Comparison of ENCODE assay signal across 10 mouse cellular contexts in the genomic region with DNA sequence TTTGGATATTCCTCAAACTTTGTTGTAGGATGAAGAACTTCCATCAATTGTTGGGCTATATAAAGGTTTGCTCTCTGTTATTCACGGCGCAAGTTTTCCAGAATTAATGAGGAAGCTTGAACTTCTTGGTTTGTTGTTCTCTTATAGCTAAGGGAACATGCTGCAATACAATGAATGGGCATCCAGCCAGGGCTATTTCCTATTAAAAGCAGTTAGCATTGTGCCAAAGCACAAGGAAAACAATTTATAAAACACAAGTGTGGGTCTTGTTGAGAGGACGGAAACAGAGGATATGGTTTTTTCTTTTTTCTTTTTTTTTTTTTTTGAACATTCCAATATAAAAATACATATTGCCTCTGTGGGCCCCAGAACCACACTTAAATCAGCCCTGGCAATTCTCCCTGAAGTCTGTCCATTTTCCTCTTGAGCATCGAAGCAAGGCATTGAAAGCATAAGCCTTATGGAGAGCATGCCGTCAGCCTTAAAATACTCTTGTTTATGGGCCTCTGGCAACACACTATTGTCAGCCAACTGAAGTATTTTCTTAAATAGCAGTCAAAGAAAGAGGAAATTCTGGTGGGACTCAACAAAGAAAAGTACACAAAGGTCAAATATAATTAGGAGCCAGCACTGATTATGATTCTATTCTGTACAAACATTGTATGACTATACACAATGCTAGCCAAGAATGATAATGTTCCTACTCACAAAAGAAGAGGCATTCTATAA.
DNase-seq lines count a peak whose midpoint lies in the region; ATAC-seq lines count a peak whose summit lies in the region.
"Had no signal": no experiment of that assay in that cellular context is flagged by ENCODE, and none has a peak within 500 bp of the region (broad histone marks: within the 10 kb centered on the region; RNA-seq: fewer than 3 reads in every experiment).

No protein-coding gene starts in this region.

- intact Hi-C loops in heart, postnatal 14 days (cut with DNase I): loop anchor here (5.0 kb wide), 1 partner anchor 36 kb away; no protein-coding TSS in a partner anchor

- WGBS in embryonic facial prominence, embryonic 15.5 days: 52% methylated on average over 5 of the region's 5 CpGs

- no peaks in the 10 kb centered on the region for H3K36me3 ChIP-seq in embryonic facial prominence, embryonic 15.5 days

- no peak overlapping the region for H3K9ac ChIP-seq in embryonic facial prominence, embryonic 15.5 days

- no peak overlapping the region for H3K4me2 ChIP-seq in embryonic facial prominence, embryonic 15.5 days (replicated peaks)

- no peak for ATAC-seq in embryonic facial prominence, embryonic 15.5 days (ENCODE audit: insufficient number of reproducible peaks, low FRiP score, low TSS enrichment, low read depth)

- no peaks in the 10 kb centered on the region for H3K9me3 ChIP-seq in embryonic facial prominence, embryonic 15.5 days (replicated peaks)
- H3K9me3 ChIP-seq: megakaryocyte, embryonic 14.5 days had no signal

- DNase-seq in layer of hippocampus, adult 11-12 months (ENCODE audit: low spot score): peak; percentile 15
- DNase-seq in layer of hippocampus, postnatal 10 days (ENCODE audit: low spot score in 2 of 2): no peak
- peak; percentile 62 to 74 for DNase-seq in heart, postnatal 14 days
- DNase-seq in lung, postnatal 10 days: peak; percentile 86
- DNase-seq in embryo, embryonic 9.5 days (ENCODE audit: extremely low spot score): no peak
- no peak for DNase-seq in urinary bladder, postnatal 10 days (ENCODE audit: low spot score)
- DNase-seq: cerebellum, adult 2 months had no signal

- H3K4me1 ChIP-seq in embryonic facial prominence, embryonic 15.5 days: no peaks in the 10 kb centered on the region
- H3K4me1 ChIP-seq: megakaryocyte, embryonic 14.5 days had no signal

- H3K4me3 ChIP-seq in embryonic facial prominence, embryonic 15.5 days (replicated peaks): no peak overlapping the region
- H3K4me3 ChIP-seq: megakaryocyte, embryonic 14.5 days had no signal

- H3K27ac ChIP-seq in embryonic facial prominence, embryonic 15.5 days (replicated peaks): 0 out of 2 replicates have a peak overlapping the region, but pooled peaks have one; percentile 28
- H3K27ac ChIP-seq: stomach, postnatal 0 days had no signal

- H3K27me3 ChIP-seq in embryonic facial prominence, embryonic 15.5 days: no peaks in the 10 kb centered on the region
- H3K27me3 ChIP-seq: megakaryocyte, embryonic 14.5 days had no signal

Comparison
In these comparisons a context has a peak if more than half of its experiments do, and no peak if none do; other contexts are left out.
1. DNase-seq: peak in layer of hippocampus, adult 11-12 months (single experiment), heart, postnatal 14 days (2 of 2) and lung, postnatal 10 days (single experiment); none in layer of hippocampus, postnatal 10 days (0 of 2), embryo, embryonic 9.5 days (single experiment) and urinary bladder, postnatal 10 days (single experiment).